Mouse (Mus musculus) embryonic facial prominence, embryonic 10.5 days (tissue): ENCODE results near the gene Erf. TPM values are rescaled to one million over a fixed set of nuclear protein-coding genes. Genes with fewer than 3 reads are reported as not detected.
"Not testable (repeated sequence)": the region's sequence is repeated elsewhere in the genome, so short reads cannot be mapped to it uniquely, and the experiment has no call there.

Experiments
- DNase-seq: peaks from one replicate; pipeline ENCODE4 v3.0.0-alpha.2; 2017; ENCODE audit warnings: low spot score
- H3K27ac ChIP-seq: fragments of 300-500 bp; sonication (generic); replicated peaks from 2 replicates; pipeline ENCODE4 v1.5.1; 2016; ENCODE audit warnings: mild to moderate bottlenecking
- H3K27me3 ChIP-seq: fragments of 300-500 bp; sonication (generic); replicated peaks from 2 replicates; pipeline ENCODE4 v1.6.1; 2016; ENCODE audit warnings: low read depth, mild to moderate bottlenecking; ENCODE audit not compliant: poor library complexity, severe bottlenecking
- H3K36me3 ChIP-seq: fragments of 300-500 bp; sonication (generic); replicated peaks from 2 replicates; pipeline ENCODE4 v1.6.1; 2016; ENCODE audit warnings: mild to moderate bottlenecking, moderate library complexity
- H3K4me1 ChIP-seq: fragments of 300-500 bp; sonication (generic); 2 replicates; pipeline ENCODE4 v1.6.1; 2016
- H3K4me3 ChIP-seq: fragments of 300-500 bp; sonication (generic); 2 replicates; pipeline ENCODE4 v1.5.1; 2016; ENCODE audit warnings: mild to moderate bottlenecking, moderate library complexity
- H3K9me3 ChIP-seq: fragments of 300-500 bp; sonication (generic); 2 replicates; pipeline ENCODE4 v1.6.1; 2016; ENCODE audit warnings: mild to moderate bottlenecking
- WGBS: fragments of 180-500 bp; shearing (Covaris S2); methylation state at CpG from one replicate; pipeline ENCODE4 v1.1.7; 2016; 5-methylcytosine and 5-hydroxymethylcytosine counted together
- polyA plus RNA-seq: library from polyadenylated mRNA; unstranded; fragments of >200 nt; fragmentation: Nextera tagmentation; extraction: Ambion mirVana; gene quantifications from 2 replicates; pipeline ENCODE4 v1.2.1, GENCODE M21; 2016

Erf gene
- polyA plus RNA-seq, 1 experiment from 2014 or later = 10.9 TPM

GRCm38 (mm10) chr7:25269545-25270271 is 19.1 kb upstream of the Erf start:
- peak overlapping the region; percentile 89 for H3K4me3 ChIP-seq
- no peaks in the 10 kb centered on the region; the same call in 1 of the 2 replicates for H3K27me3 ChIP-seq
- 87% methylated on average over 8 of the region's 8 CpGs for WGBS
- H3K9me3 ChIP-seq = no peaks in the 10 kb centered on the region
- peaks cover 32% of the 10 kb centered on the region for H3K36me3 ChIP-seq
- H3K4me1 ChIP-seq = peaks cover 49% of the 10 kb centered on the region
- DNase-seq = no peak
- peak overlapping the region; percentile 51 for H3K27ac ChIP-seq

DNA sequence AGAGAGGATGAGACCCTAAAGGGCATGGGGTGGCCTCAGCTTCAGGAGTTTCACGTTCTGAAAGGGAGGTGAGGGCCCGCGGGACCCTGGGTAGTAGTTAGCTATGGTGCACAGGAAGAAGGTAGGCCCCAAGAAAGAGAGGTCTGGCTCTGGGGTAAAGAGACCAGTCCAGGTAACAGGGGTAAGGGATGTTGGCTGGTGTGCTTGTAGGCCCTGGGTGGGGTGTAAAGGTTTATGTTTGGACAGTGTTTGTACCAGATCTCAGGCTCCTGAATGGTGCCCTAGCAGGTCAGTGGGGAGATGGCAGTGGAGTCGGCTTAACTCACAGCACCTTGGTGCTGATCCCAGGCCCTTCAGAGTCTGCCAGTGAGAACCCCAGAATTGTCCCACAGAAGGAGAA is 18.5 kb upstream of the Erf start:
- 57% methylated on average over 4 of the region's 4 CpGs for WGBS
- H3K4me1 ChIP-seq = peaks cover 50% of the 10 kb centered on the region
- H3K27me3 ChIP-seq = no peaks in the 10 kb centered on the region; the same call in 1 of the 2 replicates
- DNase-seq = no peak
- H3K4me3 ChIP-seq = peak overlapping the region; percentile 89
- H3K27ac ChIP-seq = peak overlapping the region; percentile 96
- H3K36me3 ChIP-seq = peaks cover 32% of the 10 kb centered on the region
- H3K9me3 ChIP-seq = no peaks in the 10 kb centered on the region

DNA sequence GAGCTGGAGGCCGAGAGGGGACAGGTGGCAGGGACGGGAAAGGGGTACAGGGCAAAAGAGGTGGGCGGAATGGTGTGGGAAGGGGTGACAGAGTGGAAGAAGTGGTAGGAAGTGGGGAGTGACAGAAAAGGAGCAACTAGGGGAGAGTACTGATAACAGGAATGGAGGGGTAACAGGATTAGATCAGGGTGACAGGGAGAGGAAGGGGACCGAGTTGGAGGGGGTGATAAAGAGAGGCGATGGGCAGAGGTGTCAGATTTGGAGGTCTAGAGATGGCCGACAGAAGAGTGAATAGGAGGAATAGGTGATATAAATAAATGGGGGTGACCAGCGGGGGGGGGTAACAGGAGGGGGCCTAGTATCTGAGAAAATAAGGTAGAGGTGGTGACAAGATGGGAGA is 18.0 kb upstream of the Erf start:
- H3K27ac ChIP-seq = peak overlapping the region; percentile 96
- 6% methylated on average over 7 of the region's 7 CpGs for WGBS
- no peak for DNase-seq
- H3K4me1 ChIP-seq = peaks cover 52% of the 10 kb centered on the region
- no peaks in the 10 kb centered on the region for H3K9me3 ChIP-seq
- H3K4me3 ChIP-seq = peak overlapping the region; percentile 89
- peaks cover 28% of the 10 kb centered on the region for H3K36me3 ChIP-seq
- H3K27me3 ChIP-seq = no peaks in the 10 kb centered on the region; the same call in 1 of the 2 replicates

DNA sequence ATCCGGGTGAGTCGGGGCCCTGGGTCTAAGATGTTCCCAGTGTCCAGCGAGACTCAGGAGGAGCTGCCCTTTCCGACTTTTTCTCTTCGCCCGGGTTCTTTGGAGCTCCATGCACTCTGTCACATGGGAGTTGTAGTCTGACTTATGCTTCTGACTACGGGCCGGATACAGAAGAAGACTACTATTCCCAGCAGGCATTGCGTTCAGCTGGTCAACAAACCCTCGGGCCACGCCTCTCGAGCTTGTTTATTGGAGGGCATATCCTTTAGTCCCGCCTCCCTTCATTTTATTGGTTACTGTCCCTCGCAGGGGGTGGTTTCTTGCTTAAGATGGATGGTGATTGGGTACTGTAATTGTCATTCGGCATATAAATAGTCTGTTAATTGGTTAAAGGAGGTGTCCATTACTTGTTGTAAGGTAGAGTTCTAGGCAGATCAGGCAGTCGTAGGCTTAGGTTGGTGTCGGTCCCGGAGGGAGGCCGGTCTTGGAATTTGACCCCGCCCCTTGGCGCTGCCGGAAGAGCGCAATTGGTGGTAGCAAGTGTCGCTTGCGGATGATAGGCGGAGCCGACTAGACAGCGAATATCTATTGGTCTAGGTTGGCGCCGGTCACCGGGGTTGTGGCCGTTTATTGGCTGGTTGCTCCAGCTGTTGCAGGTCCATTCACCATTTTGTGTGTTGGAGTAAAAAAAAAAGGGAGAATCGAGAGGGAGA is 17.3 kb upstream of the Erf start:
- Histone ChIP-seq H3K36me3 (peaks cover 21% of the 10 kb centered on the region), H3K4me3 (peak overlapping the region; percentile 89), H3K27ac (peak overlapping the region; percentile 96), H3K4me1 (peaks cover 49% of the 10 kb centered on the region), H3K27me3 (no peaks in the 10 kb centered on the region; the same call in 1 of the 2 replicates), H3K9me3 (no peaks in the 10 kb centered on the region)
- under 1% methylated on average over 33 of the region's 33 CpGs for WGBS
- peak; percentile 98 for DNase-seq

GRCm38 (mm10) chr7:25267301-25267750 is 16.8 kb upstream of the Erf start, which contains the start of gene Cic:
TSS of gene Cic (plus strand) at chr7:25267704.
- peak; percentile 98 for DNase-seq
- H3K27ac ChIP-seq = peak within 1 kb of the TSS; percentile 96
- peaks cover 49% of the 10 kb centered on the region for H3K4me1 ChIP-seq
- no peaks in the 10 kb centered on the region for H3K9me3 ChIP-seq
- H3K27me3 ChIP-seq = no peaks in the 10 kb centered on the region; the same call in 1 of the 2 replicates
- H3K36me3 ChIP-seq = peaks cover 15% of the 10 kb centered on the region
- H3K4me3 ChIP-seq = peak within 1 kb of the TSS; percentile 89
- under 1% methylated on average over 29 of the region's 29 CpGs for WGBS

DNA sequence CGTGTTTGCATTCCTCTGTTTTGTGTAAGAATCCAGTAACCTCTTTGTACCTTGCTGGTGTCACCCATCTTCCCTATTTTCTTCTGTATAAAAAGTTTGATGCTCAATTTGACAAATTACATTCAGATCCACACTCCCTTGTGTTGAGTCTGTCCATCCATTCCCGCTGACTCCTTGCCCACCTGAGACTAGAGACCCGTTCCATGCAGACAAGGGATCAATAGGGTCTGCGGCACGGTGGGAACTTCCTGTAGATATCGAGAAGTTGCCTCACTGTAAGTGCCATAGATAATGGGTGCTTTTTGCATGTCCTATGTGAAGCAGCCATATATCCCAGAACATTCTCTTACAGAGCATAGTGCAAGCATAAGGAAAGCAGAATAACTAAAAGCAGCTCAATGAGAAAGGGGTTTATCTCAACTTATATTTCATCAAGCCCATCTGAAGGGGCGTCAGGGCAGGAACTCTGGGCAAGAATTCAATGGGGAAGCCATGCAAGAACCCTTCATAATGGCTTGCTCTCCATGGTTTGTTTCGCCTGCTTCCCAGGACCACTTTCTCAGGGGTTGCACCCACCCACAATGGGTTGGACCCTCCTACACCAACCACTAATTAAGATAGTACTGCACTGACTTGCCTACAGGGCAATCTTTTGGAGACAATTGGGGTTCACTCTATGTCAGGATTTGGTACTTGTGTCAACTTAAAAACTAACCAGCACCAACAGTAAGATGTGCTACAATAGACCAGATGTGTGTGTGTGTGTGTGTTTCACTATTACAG is 15.8 kb upstream of the Erf start:
- peaks cover 6% of the 10 kb centered on the region for H3K36me3 ChIP-seq
- H3K4me3 ChIP-seq = peak overlapping the region; percentile 89
- H3K27me3 ChIP-seq = no peaks in the 10 kb centered on the region; the same call in 1 of the 2 replicates
- no peaks in the 10 kb centered on the region for H3K9me3 ChIP-seq
- H3K4me1 ChIP-seq = peaks cover 44% of the 10 kb centered on the region
- peak overlapping the region; percentile 96 for H3K27ac ChIP-seq
- WGBS = 90% methylated on average over 8 of the region's 8 CpGs
- DNase-seq = no peak

DNA sequence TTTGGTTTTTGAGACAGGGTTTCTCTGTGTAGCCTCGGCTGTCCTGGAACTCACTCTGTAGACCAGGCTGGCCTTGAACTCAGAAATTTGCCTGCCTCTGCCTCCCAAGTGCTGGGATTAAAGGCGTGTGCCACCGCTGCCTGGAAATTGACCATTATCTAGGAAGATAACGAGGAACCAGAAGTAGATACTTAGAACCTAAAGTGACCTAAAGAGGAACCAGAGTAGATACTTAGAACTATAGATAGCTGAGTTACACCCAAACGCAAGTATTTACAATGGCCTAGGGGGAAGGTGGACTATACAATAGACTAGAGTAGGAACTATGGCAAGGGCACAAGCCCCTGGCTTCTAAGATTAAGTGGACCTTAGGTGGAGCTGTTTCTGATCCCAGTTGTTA is 15.2 kb upstream of the Erf start:
- H3K27me3 ChIP-seq, DNase-seq, H3K4me3 ChIP-seq, H3K9me3 ChIP-seq, H3K36me3 ChIP-seq, H3K27ac ChIP-seq: not testable (repeated sequence)
- WGBS = 91% methylated on average over 5 of the region's 5 CpGs
- H3K4me1 ChIP-seq = peaks cover 43% of the 10 kb centered on the region

DNA sequence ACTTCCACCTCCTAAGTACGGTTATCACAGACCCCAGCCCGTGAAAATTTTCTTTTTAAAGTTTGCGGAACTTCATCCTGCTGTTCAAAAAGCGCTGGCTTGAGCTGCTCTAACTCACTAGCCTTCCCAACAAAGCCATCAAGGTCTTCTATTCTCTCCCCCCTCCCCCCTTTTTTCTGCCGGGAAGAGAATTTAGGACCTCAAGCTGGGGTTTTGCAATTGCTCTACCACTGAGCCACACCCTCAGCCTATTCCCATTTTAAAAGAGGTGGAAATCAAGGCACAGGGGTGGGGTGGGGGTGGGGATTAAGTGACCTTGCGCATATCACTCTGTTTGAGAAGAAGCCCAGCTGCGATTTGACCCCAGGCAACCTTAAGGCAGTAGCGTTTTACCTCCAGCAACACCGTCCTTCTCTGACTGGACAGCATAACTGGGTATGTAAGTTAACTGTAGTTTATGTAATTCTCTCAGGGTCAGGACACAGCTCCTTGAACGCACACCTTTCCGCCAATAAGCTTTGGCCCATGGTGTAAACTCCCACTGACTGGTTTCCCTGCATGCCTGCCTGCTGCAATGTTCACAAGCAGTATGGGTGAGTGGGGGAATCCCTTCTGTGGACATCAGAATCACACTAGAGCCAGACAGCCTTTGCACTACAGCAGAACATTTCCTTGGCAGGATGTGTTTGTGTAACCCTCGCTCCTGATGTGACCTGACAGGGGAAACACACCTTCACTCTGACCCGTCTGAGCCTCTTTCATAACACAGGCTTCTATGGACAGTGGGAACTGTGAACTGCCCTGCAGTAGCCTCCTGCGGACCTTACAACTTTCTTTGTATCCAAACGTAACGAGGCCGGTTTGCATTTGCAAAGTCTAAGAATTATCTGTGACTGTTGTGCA is 13.7 kb upstream of the Erf start:
- no peak overlapping the region; the same call in 1 of the 2 replicates for H3K27ac ChIP-seq
- no peak for DNase-seq

GRCm38 (mm10) chr7:25261896-25262295 is 11.3 kb upstream of the Erf start:
- Histone ChIP-seq H3K36me3 (no peaks in the 10 kb centered on the region), H3K27me3 (no peaks in the 10 kb centered on the region; the same call in 1 of the 2 replicates), H3K9me3 (no peaks in the 10 kb centered on the region), H3K4me1 (peaks cover 17% of the 10 kb centered on the region), H3K27ac (no peak overlapping the region), H3K4me3 (no peak overlapping the region)
- no peak for DNase-seq
- WGBS = 82% methylated on average over 1 of the region's 1 CpGs

More for the DNA sequence above, 13.7 kb upstream of the Erf start:
- Histone ChIP-seq H3K9me3 (no peaks in the 10 kb centered on the region), H3K36me3 (no peaks in the 10 kb centered on the region), H3K4me3 (no peak overlapping the region), H3K27me3 (no peaks in the 10 kb centered on the region; the same call in 1 of the 2 replicates), H3K4me1 (peaks cover 28% of the 10 kb centered on the region)
- 21% methylated on average over 17 of the region's 17 CpGs for WGBS

DNA sequence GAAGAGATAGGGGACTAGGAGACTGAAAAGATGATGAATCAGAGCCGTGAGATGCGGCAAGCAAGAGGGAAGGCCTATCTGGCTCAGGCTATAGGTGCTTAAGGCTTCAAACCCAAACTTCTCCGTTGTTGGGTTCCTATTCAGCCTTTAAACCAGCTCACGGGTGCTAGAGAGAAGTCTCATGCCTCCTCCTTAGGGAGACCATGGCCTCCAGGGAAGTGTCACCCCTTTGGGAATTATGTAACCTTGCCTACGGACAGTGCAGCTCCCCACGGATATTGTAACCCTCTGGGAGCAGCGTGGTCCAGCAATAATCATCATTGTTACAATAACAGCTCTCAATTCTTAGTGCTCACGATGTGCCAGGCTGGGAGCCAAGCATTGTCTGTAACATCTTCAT is 1.3 kb upstream of the Erf start:
- Histone ChIP-seq H3K27ac (peak overlapping the region; percentile 97), H3K9me3 (no peaks in the 10 kb centered on the region), H3K4me1 (peaks cover 43% of the 10 kb centered on the region), H3K36me3 (peaks cover 10% of the 10 kb centered on the region), H3K27me3 (no peaks in the 10 kb centered on the region), H3K4me3 (peak overlapping the region; percentile 98)
- no peak for DNase-seq
- WGBS = 18% methylated on average over 8 of the region's 8 CpGs

- Histone ChIP-seq H3K9me3 (no peaks in the 10 kb centered on the region), H3K4me3 (peak overlapping the region; percentile 98), H3K27ac (peak overlapping the region; percentile 97), H3K4me1 (peaks cover 49% of the 10 kb centered on the region), H3K36me3 (peaks cover 16% of the 10 kb centered on the region), H3K27me3 (no peaks in the 10 kb centered on the region)
- peak; percentile 79 for DNase-seq
- 2% methylated on average over 22 of the region's 22 CpGs for WGBS
Measured at GRCm38 (mm10) chr7:25251071-25251791, 670 bp upstream of the Erf start.
